Mouse (Mus musculus): ENCODE results near the gene Gpd2.

DNA sequence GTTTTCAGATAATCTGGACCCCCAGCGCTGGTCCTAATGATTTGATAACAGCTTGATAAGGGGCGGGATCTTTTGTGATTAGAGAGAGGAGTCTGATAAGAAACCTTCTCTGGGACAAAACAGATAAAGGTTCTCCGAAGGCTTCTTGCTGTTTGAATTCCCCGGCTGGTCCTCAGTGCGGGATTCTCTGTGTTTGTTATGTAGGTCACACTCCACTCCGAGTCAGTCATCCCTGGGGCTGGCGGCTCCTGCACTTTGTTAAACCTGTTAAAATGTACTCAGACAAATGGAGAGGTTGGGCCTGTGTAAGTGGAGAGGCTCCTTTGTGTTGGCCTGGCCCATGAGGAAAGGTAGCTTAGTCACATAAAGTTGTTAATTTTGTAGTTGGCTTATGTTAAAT is 91.9 kb downstream of the Gpd2 start:
- TF ChIP-seq CTCF (IDR thresholded peaks at IDR 0.05; ENCODE audit: extremely low read depth, insufficient read depth, insufficient read length, insufficient replicate concordance) = no peak
- no peak for TF ChIP-seq POLR2A (IDR thresholded peaks at IDR 0.05; ENCODE audit: low read depth, low read length)
